Mouse (Mus musculus): ENCODE measurements at regions not wholly inside any gene's neighbourhood (a gene's known extent, or its start where the extent isn't known, plus 50 kb on each side); places are given as distances from the start of the nearest gene placed in this dataset. TPM values are rescaled to one million over a fixed set of nuclear protein-coding genes. Genes with fewer than 3 reads are reported as not detected.

DNA sequence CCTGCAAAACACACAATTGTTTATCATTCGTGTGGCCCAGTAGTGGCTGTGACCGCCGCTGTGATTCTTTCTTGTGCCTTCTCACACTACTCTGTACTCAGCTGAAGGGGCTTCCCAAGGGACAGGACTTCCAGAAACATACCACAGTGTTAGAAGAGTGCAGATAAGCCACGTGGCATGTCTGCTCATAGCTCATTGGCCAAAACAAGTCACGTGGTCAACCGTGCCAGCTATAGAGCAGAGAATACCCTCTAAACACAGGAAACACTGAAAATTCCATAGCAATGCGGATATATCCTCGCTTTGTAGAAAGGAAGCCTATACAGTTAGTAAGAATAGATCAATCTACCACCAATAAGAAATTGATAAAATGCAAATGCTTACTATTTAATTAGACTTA is 63.0 kb upstream of the Dab2 start:
- no peaks in the 10 kb centered on the region for H3K27me3 ChIP-seq
- H3K27ac ChIP-seq: no peak overlapping the region
- H3K4me1 ChIP-seq: peaks cover 7% of the 10 kb centered on the region; the same call in 1 of the 2 replicates
- H3K9ac ChIP-seq: no peak overlapping the region
- H3K4me3 ChIP-seq: no peak overlapping the region
- H3K9me3 ChIP-seq: no peaks in the 10 kb centered on the region
- no peaks in the 10 kb centered on the region for H3K36me3 ChIP-seq
- no peak overlapping the region for H3K4me2 ChIP-seq (replicated peaks)
- ATAC-seq (ENCODE audit: insufficient number of reproducible peaks, insufficient read depth, low FRiP score, low TSS enrichment): no peak
- WGBS: 85% methylated on average over 8 of the region's 8 CpGs

DNA sequence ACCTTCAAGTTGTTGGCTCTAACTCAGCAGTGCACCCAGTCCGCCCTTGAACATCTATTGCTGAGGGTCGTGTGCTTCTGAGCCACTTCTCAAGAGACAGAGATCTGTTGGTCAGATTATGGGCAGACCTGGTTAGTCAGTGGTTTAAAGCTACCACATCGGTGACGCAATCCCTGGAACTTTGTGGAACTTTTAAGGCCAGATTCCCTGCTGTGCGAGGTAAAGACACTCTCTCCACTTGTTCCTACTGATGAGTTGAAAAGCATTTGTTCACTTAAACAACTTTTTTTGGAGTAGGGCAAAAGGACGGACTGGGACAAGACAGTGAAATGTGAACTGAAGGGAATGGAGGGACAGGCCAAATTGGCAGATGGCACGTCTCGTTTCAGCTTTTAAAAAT is 61.9 kb upstream of the Dab2 start:
- H3K4me2 ChIP-seq (replicated peaks): 0 out of 2 replicates have a peak overlapping the region, but pooled peaks have one; percentile 11
- no peaks in the 10 kb centered on the region for H3K36me3 ChIP-seq
- no peak overlapping the region for H3K4me3 ChIP-seq
- no peaks in the 10 kb centered on the region for H3K27me3 ChIP-seq
- no peak for ATAC-seq (ENCODE audit: insufficient number of reproducible peaks, insufficient read depth, low FRiP score, low TSS enrichment)
- peak overlapping the region; percentile 52; the same call in 1 of the 2 replicates for H3K27ac ChIP-seq
- no peak overlapping the region for H3K9ac ChIP-seq
- WGBS: 50% methylated on average over 8 of the region's 8 CpGs
- no peaks in the 10 kb centered on the region for H3K9me3 ChIP-seq
- H3K4me1 ChIP-seq: peaks cover 7% of the 10 kb centered on the region; the same call in 1 of the 2 replicates

DNA sequence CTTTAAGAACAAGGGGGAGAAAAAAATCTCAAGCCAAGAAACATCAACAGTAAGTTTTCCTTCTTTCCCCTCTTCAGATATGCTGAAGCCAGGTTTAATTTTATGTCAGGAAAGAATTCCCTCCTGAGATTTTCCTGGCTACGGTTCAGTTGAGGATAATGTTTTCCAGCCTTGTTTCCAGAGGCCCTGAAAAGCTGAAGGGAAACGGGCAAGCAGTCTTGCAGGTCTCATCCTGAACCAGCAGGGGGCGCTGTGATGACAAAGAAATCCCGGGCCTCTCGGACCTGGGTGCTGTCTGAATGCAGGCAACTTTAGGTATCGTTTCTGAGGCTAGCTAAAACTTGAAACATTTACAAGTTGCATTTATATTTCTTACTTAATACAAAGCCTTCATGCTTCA is 61.5 kb upstream of the Dab2 start:
- 2% methylated on average over 6 of the region's 6 CpGs for WGBS
- Histone ChIP-seq H3K27ac (peak overlapping the region; percentile 52; the same call in 1 of the 2 replicates), H3K27me3 (no peaks in the 10 kb centered on the region), H3K4me2 (replicated peaks) (0 out of 2 replicates have a peak overlapping the region, but pooled peaks have one; percentile 11), H3K9me3 (no peaks in the 10 kb centered on the region), H3K4me1 (peaks cover 7% of the 10 kb centered on the region; the same call in 1 of the 2 replicates), H3K4me3 (no peak overlapping the region), H3K9ac (no peak overlapping the region), H3K36me3 (no peaks in the 10 kb centered on the region)
- peak; percentile 60; the same call in 1 of the 2 replicates for ATAC-seq (ENCODE audit: insufficient number of reproducible peaks, insufficient read depth, low FRiP score, low TSS enrichment)

DNA sequence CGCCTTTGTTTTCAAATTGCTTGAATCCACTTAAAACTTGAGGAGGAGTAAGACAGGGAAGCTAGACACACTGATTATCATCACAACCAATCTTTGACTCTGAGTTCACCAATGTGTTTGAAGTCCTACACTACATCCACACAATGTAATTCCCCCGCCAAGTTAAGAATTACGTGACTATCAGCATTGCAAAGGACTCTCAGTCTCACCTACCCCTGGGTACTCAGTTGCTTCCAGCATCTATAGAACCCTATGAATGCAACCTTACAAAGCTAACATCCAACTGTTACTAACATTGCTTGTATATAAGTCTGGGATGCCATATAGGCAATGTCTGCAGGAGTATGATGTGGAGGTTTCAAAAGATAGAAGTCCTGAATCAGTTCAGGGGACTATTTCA is 60.8 kb upstream of the Dab2 start:
- H3K4me3 ChIP-seq: no peak overlapping the region
- 84% methylated on average over 3 of the region's 3 CpGs for WGBS
- H3K4me1 ChIP-seq: peaks cover 7% of the 10 kb centered on the region; the same call in 1 of the 2 replicates
- H3K9ac ChIP-seq: no peak overlapping the region
- no peaks in the 10 kb centered on the region for H3K36me3 ChIP-seq
- ATAC-seq (ENCODE audit: insufficient number of reproducible peaks, insufficient read depth, low FRiP score, low TSS enrichment): no peak
- H3K27ac ChIP-seq: no peak overlapping the region
- H3K4me2 ChIP-seq (replicated peaks): no peak overlapping the region
- H3K9me3 ChIP-seq: no peaks in the 10 kb centered on the region
- H3K27me3 ChIP-seq: no peaks in the 10 kb centered on the region

DNA sequence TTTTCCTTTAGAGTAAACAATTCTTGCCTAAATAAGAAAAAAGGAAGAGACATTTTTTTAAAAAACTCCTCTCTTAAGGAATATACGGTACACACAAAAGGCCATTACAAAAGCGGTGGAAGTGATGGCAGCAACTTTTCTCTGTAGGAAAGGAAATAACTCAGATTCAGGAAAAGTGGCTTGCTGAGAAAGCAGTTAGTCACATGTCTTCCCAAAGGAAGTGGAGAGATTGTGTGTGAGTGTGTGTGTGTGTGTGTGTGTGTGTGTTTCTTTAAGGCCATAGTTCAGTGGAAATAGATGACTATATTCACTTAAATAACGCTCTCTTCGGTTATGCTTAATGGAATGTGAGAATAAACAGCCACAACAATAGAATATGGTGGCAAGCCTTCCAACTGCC is 57.5 kb upstream of the Dab2 start:
- no peaks in the 10 kb centered on the region for H3K9me3 ChIP-seq
- no peak overlapping the region for H3K9ac ChIP-seq
- H3K4me2 ChIP-seq (replicated peaks): no peak overlapping the region
- H3K27me3 ChIP-seq: no peaks in the 10 kb centered on the region
- H3K36me3 ChIP-seq: no peaks in the 10 kb centered on the region
- ATAC-seq (ENCODE audit: insufficient number of reproducible peaks, insufficient read depth, low FRiP score, low TSS enrichment): no peak
- 76% methylated on average over 4 of the region's 4 CpGs for WGBS
- H3K4me1 ChIP-seq: peaks cover 7% of the 10 kb centered on the region; the same call in 1 of the 2 replicates
- H3K4me3 ChIP-seq: no peak overlapping the region
- no peak overlapping the region for H3K27ac ChIP-seq

DNA sequence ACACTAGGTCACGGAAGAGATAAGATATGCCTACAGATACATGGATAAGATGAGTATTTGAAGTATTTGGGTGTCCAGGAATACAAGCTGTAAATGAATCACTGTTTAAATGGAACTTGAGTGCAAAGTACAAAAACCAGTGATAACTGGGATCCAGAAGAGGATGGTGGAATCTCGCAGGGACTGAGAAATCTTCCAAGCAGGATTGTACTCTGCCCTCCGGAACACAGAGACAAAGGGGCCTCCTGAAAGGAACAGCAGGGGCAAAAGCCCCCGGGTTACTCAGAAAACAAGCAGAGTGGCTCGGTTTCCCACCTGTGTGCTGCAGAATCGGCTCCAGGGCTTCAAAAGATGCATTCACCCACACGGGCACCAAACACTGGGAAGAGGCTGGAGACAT is 55.2 kb upstream of the Dab2 start:
- H3K9me3 ChIP-seq: no peaks in the 10 kb centered on the region
- H3K36me3 ChIP-seq: no peaks in the 10 kb centered on the region
- no peak overlapping the region for H3K27ac ChIP-seq
- H3K4me3 ChIP-seq: no peak overlapping the region
- 42% methylated on average over 7 of the region's 7 CpGs for WGBS
- ATAC-seq (ENCODE audit: insufficient number of reproducible peaks, insufficient read depth, low FRiP score, low TSS enrichment): no peak
- H3K4me2 ChIP-seq (replicated peaks): no peak overlapping the region
- H3K4me1 ChIP-seq: no peaks in the 10 kb centered on the region
- no peaks in the 10 kb centered on the region for H3K27me3 ChIP-seq
- H3K9ac ChIP-seq: no peak overlapping the region

DNA sequence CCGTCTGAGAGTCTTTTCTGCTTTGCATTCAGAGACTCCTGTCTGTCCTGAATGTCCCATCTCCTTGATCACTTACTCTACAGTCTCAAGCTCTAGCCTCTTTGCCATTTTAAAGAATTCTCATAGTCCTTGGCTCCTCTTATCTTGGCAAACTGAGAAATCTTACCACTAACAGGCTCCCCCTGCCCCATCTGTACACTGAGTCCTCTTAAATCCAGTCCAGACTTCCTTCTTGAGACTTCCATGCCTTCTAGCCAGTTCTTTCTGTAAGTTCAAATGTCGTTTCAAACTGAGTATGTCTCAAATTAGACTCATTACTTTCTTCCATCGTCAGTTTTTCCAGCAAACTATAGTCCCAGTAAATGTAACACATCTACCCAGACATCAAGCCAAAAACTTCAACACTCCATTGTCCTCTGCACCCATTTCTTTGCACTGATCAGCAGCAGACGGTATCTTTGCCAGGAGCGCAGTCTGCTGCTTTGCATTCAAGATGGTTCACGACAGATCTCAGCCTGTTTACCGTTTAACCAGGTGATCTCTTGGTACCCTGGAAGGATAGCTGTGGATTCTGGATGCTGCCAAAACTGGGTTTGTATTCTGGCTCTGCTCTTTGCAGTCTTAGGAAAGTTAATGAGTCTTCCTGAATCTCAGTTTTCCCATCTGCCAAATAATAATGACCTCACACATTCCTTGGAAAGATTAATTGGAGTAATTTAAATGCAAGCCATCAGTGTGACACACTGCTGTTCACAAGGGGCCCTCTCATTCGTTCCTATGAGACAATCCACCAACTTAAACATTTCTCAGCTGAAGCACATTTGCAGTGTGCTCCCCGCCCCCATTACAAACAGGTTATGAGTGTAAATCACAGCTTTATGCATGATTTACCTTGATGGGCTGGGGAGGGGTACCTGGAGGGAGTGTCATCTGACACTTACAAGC is 53.4 kb upstream of the Dab2 start:
- Histone ChIP-seq H3K9me3 (no peaks in the 10 kb centered on the region), H3K4me2 (replicated peaks) (no peak overlapping the region), H3K4me1 (no peaks in the 10 kb centered on the region), H3K36me3 (no peaks in the 10 kb centered on the region), H3K27ac (no peak overlapping the region), H3K9ac (no peak overlapping the region), H3K27me3 (no peaks in the 10 kb centered on the region), H3K4me3 (no peak overlapping the region)
- WGBS: 59% methylated on average over 9 of the region's 9 CpGs
- ATAC-seq (ENCODE audit: insufficient number of reproducible peaks, insufficient read depth, low FRiP score, low TSS enrichment): no peak

DNA sequence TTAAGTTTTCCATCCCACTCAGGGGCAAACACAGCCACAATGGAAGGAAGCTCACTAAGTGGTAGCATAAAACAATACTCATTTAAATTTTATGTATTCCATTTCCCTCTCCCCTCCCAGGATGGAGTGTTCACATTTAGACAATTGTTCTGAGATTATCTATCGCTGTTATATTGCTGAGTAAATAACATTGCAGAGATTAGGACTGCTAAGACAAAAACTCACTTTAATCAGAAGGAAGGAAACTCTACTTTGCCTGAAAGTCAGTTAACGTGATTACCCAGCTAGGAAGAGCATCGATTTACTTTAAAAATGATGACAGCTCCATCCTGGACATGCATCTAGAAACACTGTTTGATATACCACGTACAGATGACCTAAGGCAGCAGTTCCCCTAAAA is 51.1 kb upstream of the Dab2 start:
- ATAC-seq (ENCODE audit: insufficient number of reproducible peaks, insufficient read depth, low FRiP score, low TSS enrichment): no peak
- no peaks in the 10 kb centered on the region for H3K4me1 ChIP-seq
- no peak overlapping the region for H3K9ac ChIP-seq
- no peak overlapping the region for H3K4me3 ChIP-seq
- H3K27ac ChIP-seq: no peak overlapping the region
- no peaks in the 10 kb centered on the region for H3K9me3 ChIP-seq
- no peaks in the 10 kb centered on the region for H3K27me3 ChIP-seq
- WGBS: 83% methylated on average over 4 of the region's 4 CpGs
- H3K36me3 ChIP-seq: no peaks in the 10 kb centered on the region
- no peak overlapping the region for H3K4me2 ChIP-seq (replicated peaks)

Small RNA genes lying in the stretch of these regions (microRNA-seq; reads per million reads assigned to microRNA genes)
- gene Gm27760: not detected
